Mouse (Mus musculus): ENCODE measurements around the gene Dot1l.

Dot1l gene

DNA sequence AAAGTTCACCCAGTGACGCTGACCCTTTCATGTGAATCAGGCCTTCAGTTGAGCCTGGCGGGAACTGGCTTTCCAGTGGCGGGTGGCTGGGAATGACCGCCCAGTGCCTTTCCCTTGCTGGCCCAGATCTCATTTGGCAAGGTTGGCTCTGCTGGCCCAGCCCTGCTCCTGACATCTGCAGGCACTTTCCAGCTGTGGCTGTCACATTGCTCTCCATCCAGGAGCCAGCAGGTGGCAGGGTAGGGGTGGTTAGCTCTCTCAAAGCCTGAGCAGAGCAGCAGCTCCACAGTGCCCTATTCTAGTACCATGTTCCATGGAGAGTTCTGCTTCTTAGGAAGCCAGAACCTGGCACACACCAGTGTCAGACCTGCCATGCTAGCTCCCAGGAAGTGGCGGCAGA lies 2.7 kb downstream of the Dot1l start:
- peak in 1 of 2 experiments; percentile 61 for DNase-seq (ENCODE audit: low spot score in 2 of 2)

DNA sequence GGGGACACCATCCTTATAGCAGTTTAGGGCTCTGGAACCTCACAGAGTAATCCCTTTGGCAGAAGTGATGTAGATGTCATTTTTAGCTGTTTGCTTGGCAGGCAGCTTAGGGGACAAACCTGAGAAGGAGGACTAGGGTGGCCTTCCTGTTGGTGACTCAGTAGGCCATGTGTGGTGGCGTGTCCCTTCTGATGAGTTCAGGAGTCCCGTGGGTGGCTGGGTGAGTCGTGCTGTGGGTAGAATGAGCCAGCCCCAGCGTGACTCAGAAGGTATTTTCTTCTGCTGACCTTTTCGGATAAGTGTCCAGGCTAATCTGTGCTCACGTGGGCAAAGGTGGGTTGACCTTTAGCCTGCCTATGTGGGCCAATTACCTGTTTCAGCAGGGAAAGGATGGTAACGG lies 3.6 kb downstream of the Dot1l start:
- DNase-seq (ENCODE audit: low spot score in 2 of 2), result no peak

DNA sequence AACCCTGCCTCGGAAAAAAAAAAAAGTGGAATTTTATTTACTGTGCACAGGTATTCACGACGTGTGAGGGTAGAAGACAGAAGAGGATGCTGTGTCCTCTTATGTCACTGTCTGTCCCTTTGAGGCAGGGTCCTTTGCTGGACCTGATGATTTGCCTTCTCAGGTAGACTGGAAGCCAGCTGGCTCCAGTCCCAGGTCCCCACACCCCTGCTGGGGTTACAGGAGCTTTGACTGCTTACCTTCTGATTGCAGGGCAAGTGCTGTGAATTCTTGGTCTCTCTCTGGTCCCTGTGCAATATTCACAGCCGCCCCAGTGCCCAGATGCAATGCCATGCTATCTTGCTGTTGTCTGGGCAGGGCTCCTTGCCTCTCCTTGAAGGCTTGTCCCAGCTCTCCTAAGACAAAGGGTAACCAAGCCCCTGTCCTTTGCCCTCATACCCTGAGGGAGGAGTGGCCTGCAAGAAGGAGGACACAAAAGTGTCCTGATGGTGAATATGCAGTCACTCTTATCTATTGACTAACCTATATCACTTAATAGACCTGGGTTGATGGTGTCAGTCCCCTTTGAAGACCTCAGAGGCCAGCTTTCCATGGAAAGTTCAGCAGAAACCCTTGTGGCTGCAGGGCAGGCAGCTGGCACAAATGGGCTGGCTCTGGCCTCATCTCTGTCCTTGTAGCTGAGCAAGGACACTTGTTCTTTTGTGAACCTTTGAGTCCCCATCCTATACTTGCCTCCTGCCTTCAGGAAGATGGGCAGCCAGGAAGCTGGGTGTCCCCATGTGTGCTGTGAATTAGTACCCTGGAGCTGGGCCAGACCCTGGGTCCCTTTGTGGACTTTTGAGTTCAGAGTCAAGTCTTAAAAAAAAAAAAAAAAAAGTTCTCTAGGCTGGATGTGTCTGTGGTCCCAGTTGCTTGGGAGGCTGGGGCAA lies 5.9 kb downstream of the Dot1l start:
- DNase-seq (ENCODE audit: low spot score in 2 of 2), result no peak

DNA sequence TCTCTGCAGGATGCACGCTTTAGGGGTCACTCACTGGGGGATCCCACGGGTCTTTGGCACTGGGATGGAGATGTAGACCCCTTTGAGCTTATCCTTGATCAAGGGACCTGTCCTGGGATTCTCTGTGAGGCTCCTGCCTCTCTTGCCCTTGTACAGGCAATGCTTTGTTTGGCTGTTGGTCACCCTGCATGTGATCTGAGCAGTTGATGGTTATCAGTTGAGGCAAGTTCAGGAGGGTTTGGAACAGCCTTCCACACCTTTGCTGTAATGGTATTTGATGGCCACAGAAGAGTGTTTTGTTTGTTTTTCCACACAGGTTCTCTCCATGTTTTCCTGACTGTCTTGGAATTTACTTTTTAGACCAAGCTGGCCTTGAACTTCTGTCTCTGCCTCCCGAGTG lies 6.8 kb downstream of the Dot1l start:
- DNase-seq (ENCODE audit: low spot score in 2 of 2), result no peak

DNA sequence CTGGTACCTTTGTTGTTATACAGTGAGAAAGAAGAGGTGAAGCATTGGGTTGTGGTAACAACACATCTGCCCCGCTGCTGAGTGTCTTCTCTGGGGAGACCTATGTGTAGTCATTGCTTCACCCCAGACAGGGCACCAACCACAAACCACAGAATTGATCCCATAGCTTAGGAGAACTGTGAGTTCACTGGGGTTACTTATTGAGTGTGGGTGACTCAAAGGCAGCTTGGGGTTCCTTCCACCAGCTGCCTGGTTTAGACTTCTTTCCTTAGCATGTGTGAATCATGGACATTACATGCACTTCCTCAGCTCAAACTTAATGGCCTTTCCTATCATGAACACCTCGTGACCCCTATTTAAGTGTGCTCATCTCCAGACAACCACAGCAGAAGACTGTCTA lies 8.5 kb downstream of the Dot1l start:
- DNase-seq (ENCODE audit: low spot score in 2 of 2), result no peak

DNA sequence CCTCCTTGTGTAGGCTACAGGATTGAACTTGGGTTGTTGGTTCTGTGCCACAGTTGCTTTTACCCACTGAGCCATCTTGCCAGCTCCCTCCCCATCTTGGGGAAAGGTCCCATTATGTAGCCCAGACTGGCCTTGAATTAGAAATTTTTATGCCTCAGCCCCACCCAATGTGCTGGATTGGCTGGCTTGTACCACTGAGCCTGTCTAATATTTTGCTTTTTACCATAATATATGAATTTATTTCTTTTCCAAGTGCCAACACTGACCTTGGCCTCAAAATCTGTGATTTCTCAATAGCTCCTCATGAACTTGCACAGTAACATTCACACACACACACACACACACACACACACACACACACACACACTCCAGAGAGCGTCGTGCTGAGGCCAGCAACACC lies 10.7 kb downstream of the Dot1l start:
- no peak for DNase-seq (ENCODE audit: low spot score in 2 of 2)

DNA sequence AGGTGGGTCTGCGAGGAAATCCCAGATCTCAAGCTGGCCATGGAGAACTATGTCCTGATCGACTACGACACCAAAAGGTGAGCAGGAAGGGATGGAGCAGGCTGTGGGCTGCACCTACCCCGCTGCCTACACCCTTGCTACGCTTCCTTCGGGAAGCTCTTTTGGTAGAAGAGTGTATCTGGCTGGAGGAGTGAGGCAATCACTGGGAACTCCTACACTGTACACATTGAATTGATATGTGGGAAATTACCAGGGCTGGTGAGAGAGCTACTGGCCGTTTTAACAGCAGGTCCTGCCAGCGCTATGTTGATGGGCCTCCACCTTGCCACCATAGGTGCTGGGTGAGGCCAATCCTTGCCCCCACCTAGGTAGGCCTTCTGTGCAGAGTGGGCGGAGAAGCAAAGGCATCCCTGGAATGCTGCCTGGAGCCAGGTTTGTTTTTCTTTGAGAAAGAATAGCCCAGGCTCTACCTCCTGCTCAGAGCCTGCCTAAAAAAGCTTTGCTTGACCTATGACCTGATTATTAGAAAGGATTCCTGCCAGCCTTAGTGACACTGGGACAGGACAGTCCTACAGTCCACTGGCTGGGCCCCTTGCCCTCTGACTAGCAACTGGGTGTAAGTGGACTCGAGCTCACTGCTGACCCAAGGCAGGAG lies 11.3 kb downstream of the Dot1l start:
- no peak for DNase-seq (ENCODE audit: low spot score in 2 of 2)

DNA sequence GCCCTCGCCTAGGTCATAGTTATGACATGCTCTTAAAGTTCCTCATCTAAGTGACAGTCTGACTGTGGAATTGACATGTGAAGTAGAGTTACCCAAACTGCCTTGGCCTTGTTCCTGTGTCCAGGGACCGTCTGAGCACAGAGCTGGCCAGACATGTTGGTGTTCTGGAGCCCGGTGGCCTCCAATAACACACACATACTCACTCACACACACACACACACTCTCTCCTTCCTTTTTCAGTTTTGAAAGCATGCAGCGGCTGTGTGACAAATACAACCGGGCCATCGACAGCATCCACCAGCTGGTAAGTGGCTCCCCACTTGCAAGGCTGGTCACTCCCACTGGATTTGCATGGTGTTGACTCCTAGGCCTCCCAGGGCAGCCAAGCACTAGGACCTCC lies 13.4 kb downstream of the Dot1l start:
- no peak for DNase-seq (ENCODE audit: low spot score in 2 of 2)

DNA sequence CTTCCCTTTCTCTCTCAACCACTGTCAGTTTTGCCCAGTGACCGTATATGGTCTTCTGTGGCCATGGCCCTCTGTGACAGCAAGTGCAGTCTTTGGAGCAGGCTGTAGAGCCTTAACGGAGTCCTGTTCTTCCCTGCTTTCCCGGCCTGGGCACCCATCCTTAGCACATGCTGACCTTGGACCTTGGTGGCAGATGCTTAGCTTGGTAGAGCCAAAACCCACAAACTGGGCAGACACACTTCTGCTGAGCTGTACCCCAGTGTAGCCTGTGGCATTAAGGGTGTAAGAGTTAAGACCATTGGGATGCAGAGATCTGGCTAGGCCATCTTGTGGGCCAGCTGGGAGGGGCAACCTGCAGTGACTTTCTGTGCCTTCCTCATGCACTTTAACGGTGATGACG lies 18.8 kb downstream of the Dot1l start:
- DNase-seq (ENCODE audit: low spot score in 2 of 2), result no peak

DNA sequence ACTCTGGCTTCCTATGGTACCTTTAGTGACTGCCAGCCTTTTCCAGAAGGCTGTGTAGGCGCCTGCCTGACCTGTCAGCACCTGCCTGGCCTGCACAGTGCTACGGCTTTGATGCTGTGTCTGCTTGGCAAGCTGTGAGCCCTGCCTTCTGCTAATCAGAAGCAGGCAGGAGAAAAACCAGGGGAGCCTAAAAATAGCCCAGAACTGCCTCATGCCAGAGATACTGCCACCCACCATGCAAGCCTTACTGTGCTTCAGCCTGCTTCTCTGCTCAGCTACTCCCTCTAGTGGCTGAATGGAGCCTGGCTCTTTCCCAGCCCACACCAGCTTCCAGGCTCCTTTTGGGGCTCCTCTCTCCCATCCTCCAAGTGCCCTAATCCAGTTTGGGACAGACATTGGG lies 19.5 kb downstream of the Dot1l start:
- DNase-seq (ENCODE audit: low spot score in 2 of 2), result peak; percentile 78 to 82

DNA sequence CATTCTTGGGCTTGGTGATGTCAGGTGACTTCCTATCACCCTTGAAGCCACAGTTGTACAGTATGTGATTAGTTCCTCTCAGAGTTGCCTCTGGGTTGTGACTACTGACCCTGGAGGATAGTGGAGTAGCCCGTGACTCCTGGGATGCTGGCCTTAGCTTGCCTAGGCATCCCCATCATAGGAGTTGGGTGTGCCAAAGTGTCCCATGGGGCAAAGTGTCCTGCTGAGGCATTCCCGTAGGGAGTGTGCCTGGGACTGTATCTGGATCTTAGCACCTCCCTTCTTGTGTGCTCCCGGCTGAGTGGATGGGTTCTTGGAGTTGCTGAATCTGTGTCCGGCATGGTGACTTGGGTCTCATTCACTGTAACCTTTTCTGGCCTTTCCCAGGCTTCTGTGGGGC lies 20.0 kb downstream of the Dot1l start:
- DNase-seq (ENCODE audit: low spot score in 2 of 2), result no peak

DNA sequence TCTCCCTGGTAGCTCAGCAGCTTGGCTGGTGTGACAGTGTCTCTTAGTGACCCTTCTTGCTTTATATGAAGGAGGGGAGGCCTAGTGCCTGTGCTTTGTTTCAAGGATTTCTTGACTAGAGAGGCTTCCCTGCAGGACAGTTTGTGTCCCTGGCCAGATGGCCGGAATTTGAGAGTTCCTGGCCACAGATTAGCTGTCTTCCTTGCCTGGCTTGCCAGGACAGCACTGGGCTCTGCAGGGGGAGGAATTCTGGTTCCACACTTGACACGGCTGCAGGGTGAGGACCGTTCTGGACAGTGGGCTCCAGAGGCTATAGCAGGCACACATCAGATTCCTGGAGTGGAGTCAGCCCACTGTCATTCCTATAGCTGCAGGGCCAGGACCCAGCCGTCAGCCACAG lies 20.7 kb downstream of the Dot1l start:
- DNase-seq (ENCODE audit: low spot score in 2 of 2), result no peak

DNA sequence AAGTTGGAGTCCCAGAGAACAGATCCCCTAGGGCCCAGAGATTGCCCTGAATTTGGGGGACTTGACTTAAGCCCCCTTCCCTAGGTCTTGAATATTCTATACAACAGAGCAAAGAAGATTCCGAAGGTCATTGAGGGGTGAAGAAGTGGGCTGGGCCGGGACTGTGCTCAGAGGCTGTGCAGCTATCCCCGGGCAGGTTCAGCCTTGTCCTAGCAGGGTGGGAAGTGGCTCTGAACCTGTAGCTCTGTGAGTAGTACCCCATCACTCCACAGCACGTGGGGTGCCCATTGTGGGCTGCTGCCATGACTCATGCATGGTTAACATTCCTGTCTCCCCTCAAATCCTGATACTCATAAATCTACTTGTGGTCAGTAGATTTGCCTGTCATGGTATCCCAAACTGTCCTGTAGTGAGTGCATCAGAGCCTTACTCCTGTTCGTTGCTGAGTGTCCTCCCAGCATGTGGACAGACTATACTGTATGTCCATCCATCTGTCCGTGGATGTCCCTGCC lies 21.4 kb downstream of the Dot1l start:
- DNase-seq (ENCODE audit: low spot score in 2 of 2), result no peak

DNA sequence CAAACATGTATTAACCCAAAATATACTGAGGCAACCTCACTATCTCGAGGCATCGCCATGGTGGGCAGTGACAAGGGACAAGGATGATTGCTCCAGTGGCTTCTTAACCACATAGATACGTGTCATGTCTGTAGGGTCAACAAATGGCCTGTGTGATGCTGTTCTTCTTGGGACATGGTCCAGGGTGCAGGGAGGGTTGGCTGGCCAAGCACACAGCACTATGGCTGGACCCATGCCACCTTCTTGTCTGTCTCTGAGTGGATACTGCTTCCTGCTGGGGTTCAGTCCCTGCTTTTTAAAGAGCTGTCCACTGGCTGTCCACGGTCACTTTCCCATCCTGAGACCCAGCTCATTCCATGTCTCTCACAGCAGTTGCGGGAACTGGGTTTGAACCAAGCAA lies 22.1 kb downstream of the Dot1l start:
- no peak for DNase-seq (ENCODE audit: low spot score in 2 of 2)

DNA sequence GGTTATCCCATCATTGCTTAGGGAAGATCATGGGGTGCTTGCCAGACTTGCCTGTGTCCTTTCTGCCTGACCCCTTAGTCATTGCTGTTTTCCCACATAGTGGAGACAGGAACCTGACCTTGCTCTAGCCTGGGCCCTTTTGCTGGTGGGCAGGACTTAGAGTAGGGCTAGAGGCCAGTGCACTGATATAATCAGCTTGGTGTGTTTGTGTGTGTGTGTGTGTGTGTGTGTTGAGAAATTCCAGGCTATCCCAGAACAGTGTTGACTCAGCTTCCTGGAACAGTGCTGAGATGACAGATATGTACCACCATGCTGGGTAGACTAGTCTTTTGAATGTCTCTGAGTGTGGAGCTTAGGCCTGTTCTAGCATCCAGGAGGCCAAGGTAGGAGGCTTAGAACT lies 24.6 kb downstream of the Dot1l start:
- DNase-seq (ENCODE audit: low spot score in 2 of 2), result no peak

DNA sequence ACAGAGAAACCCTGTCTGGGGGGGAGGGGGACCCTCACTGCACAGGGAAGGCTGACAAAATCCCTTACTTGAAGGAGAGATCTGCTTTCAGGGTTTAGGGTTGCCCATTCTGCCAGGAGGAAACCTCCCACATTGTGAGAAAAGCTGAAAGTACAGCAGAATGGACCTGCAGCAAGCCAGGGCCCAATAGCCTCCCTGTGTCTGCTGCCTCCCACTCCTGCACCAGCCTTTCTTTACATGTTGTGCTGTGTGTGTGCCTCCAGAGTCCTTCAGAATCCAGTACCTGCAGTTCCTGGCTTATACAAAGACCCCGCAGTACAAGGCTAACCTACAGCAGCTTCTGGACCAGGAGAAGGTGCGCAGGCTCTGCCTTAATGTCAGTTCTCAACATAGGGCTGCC lies 29.3 kb downstream of the Dot1l start:
- no peak for DNase-seq (ENCODE audit: low spot score in 2 of 2)

DNA sequence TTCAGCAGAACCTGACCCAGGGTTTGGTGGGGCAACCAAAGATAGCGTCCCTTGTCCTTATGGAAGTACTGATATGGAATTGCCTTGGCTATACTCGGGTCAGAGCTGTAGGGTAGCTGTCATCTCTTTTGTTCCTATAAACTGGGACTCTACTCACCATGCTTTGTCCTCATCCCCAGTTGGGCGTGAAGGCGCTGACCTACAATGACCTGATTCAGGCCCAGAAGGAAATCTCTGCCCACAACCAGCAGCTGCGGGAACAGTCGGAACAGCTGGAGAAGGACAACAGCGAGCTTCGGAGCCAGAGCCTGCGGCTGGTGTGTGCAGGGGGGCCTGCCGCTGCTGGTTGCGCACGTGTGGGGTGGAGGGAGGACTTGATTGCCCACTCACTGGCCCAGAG lies 29.9 kb downstream of the Dot1l start:
- no peak for DNase-seq (ENCODE audit: low spot score in 2 of 2)

DNA sequence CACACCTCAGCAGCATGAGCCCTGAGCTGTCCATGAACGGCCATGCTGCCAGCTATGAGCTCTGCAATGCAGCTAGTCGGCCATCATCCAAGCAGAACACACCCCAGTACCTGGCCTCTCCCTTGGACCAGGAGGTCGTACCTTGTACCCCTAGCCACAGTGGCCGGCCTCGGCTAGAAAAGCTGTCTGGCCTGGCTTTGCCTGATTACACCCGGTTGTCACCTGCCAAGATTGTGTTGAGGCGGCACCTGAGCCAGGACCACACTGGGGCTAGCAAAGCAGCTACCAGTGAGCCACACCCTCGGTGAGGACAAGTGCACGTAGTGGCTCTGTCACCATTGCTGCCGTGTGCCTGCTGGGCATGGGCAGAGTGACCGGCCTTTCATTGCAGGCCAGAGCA lies 31.0 kb downstream of the Dot1l start:
- DNase-seq (ENCODE audit: low spot score in 2 of 2), result no peak

DNA sequence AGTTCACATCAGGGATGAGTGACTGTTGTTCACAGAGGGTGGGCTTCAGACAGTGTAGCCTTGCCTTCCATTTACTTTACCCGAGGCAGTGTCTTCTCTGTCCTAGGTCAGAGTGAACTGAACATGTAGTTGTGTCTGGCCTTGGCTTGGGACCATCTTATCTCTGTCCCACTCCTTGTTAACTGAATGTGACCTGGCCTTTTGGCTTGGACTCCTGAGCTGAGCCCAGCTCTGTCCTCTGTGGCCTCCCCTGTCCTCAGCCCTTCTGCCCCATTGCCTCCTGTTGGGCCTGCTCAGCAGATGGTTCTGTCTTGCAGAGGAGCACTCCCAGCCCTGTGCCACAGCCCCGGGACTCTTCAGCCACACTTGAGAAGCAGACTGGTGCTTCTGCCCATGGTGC lies 32.5 kb downstream of the Dot1l start:
- DNase-seq (ENCODE audit: low spot score in 2 of 2), result no peak

DNA sequence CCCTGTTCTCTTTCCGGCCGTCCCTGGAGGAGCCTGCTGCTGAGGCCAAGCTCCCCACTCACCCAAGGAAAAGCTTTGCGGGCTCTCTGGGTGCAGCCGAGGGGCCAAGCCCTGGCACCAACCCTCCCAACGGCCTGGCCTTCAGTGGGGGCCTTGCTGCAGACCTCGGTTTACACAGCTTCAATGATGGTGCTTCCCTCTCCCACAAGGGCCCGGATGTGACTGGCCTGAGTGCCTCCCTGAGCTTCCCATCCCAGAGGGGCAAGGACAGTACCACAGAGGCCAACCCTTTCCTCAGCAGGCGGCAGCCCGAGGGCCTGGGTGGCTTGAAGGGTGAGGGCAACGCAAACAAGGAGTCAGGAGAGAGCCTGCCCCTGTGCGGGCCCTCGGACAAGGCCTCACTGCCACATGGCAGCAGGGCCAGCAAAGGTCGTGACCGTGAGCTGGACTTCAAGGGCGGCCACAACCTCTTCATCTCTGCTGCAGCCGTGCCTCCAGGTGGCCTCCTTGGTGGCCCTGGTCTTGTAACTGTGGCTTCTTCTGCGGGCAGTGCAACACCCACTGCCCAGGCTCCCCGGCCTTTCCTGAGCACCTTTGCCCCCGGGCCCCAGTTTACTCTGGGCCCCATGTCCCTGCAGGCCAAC lies 35.9 kb downstream of the Dot1l start:
- peak in 1 of 2 experiments; percentile 10 for DNase-seq (ENCODE audit: low spot score in 2 of 2)

DNA sequence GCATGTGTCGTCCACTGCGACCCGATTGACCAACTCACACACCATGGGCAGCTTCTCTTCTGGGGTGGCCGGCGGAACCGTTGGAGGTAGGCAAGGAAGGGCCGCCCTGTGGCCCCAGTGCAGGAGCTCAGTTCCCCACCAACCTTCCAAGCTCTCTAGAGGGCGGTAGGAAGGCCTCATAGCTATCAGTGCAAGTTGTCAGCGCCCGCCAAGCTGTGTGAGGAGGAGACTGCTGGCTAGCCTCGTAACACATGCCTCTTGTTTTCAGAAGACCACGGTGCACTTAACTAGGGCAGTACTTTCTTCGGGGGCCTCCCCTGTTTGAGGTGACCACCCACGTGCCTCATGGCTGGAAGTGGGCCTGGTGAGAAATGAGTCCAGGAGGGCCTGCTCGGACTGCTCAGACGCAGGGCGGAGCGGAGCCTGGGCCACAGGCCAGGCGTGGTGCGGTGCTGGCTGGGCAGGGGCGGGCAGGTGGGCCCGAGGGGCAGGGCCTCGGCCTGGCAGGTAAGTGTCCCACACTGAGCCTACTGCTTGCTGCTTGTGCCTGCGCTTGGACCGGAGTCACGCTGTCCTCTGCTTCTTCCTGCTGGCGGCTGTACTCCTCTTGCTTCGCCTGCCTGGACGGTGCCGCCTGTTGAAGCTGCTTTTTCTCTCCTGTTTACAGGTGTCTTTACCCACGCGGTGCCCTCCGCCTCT lies 36.6 kb downstream of the Dot1l start:
- DNase-seq (ENCODE audit: low spot score in 2 of 2), result peak in 1 of 2 experiments; percentile 13
